Mouse (Mus musculus) kidney, postnatal 25 days (tissue): ENCODE results near the gene Immp1l.

Experiments
- DNase-seq, 2 experiments: peaks; one replicate each; pipeline ENCODE4 v3.0.0; 2021; ENCODE audit warnings: mixed read lengths in 2 of 2

The Immp1l gene

DNA sequence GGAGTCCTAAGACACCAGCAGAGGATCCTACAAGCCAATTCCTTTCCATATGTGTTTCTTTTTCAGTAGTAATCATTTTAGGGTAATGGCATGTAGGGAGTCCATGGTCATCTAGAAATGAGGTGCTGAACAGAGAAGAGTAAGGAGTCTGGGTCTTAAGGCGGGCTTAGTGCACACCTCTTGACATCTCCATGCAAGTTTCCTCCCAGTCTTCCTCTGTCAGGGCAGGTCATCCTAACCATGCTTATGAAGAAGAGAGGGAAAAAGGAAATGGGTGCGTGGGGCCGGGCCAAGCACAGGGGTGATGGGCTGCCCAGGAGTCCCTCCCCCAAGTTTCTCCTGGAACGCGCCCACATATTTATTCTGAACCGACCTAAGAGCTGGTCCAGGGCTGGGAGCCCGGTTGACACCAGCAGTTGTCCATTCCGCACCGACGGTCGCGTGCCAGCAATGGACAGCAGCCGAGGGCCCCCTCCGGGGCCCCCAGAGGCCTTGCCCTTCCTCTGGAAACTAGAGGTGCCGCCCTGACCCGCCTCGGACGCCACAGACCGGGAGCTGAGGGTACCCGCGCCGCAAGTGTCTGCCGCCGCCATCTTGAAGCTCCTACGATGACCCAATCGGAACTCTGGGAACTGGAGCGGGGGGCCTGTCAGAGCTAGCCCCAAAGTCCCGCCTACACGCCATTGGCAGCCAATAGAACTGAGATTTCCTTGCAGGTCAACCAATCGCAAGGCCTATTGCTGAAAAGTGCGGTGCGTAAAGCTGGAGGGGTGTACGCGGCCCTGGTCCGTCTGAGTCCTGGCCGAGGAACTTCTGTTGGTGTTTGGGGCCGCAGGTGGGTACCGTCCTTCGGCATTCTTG, at the start of gene Immp1l, which contains the start of gene Elp4:
Gene Immp1l (plus strand): TSS at position 743 of the 861 bp plus-strand sequence.
Gene Elp4 (minus strand): TSS at position 669 of the 861 bp plus-strand sequence.
- peak; percentile 97 to 98 for DNase-seq

- DNase-seq: peak in 1 of 2 experiments; percentile 41
Observed at GRCm38 (mm10) chr2:105854740-105855139, 49.7 kb upstream of the Immp1l start.

DNA sequence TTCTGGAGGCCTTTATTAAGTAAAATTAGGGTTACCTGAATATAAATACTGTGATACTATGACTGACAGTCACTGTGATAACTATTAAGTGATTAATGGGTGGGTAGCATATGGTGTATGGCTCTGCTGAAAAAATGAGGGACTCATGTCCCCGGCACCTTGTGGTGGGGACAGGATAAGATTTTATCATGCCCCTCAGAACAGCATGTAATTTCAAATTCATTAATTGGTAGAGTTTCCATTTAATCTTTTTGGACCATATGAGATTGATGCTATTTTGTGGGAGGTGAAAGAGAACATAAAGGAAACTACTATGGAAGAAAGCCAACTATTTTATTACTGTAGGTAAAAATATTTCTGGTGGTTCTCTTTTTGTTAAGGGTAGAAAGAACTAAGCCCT, 31.0 kb upstream of the Immp1l start:
- no peak for DNase-seq

DNA sequence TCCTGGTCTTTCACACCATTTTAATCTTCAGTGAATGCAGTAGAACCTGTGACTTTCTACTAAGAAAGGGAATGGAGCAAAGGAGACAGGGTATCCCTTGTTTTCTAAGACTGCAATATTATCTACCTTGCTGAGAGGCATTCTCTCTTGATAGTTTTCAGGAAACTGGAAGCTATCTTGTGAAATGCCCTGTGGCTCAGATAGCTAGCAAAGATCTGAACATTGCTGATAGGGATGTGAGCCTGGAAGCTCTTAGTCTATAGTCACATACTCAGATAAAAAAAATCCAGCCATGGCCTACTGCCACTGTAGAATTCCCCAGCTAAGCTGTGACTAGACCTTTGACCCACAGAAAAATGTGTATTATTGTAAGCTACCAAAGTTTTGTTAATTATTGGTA, 13.6 kb upstream of the Immp1l start:
- no peak for DNase-seq

DNA sequence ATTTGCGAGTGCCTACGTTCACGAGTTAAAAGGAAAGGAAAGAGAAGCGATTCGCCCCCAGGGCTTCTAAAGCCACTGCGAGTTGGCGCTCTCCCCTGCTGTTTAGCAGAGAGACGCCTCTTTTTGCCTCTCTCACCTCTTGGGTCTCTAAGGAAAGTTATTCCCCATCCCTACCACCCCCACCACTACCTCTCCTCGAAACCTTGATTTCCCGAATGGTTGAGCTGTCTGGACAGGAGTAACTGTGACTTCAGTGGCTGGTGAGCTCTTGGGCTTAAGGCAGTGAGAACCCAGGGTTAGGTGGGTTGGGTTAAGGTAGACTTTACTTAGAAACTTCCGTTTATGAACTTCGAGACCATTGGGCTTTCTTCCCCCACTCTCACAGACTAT, 314 bp downstream of the Immp1l start:
- DNase-seq: no peak

DNA sequence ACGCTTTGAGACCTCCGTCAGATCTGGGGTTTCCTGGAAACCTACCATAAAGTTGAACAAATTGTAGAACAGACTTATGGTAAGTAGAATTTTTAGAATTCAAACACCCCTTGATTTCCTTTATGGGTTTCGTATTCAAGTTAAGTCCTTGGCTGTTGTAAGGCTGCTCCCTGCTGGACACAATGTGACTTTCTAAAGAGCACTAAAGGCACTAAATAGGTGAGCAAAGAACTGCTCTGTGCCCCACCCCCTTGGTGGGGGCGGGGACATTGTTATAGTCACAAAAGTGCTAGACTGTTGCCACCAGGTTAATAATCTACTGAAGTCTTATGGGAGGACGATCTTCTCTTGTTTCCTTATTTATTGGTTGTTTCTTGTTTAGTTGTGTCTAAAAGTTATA, 3.9 kb downstream of the Immp1l start:
- DNase-seq: peak; percentile 53 to 57

DNA sequence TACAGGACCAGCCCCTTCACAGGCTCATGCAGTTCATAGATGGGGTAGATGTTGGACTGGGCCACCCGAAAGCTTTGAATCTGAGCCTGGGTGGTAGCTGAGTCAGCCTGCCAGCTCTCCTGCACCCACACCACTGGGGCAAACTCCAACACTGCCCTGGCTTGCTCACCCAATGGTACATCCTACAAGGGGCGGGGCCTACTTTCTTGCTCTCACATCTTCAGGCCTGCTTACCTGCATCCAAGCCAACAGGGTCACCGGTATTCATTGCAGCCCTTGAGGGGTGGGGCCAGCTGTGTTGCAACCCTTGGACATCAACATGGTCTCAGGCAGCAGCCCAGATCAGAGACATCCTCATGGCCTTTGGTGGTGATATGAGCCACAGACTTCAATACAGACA, 6.2 kb downstream of the Immp1l start:
- peak; percentile 47 to 61 for DNase-seq

GRCm38 (mm10) chr2:105913655-105914366, 9.4 kb downstream of the Immp1l start:
- DNase-seq: no peak

GRCm38 (mm10) chr2:105916671-105917070, 12.2 kb downstream of the Immp1l start:
- no peak for DNase-seq

DNA sequence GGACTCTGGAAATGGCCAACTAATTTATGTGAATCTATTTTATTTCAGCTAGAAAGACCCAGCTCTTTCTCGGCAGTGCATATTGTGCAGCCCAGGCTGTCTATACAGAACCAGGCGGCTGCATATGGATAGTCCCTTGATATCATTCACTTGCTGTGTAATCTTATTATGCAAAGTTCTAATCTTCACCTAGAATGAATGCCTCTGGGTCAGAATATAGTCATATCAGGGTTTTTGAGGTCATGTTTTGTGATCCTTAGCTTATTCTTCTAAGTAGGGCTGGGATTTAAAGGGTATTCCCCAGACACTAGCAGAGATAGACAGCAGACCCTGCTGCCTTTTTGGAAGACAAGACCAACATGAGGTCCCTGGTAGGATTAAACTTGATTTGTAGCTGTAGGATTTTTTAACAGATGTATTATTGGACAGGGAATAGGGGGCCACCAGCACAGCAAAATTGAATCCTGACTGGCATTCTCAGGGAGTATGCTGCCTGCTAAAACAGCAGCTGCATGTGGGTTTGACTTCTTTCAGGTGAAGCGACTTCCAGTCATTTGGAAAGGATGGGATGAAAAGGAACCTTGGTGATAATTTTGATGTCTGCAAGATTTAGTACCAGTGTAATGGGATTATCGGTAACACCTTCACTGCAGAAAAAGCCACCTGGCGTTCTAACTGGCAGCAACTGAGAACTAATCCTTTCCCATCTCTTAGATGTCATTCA, 13.3 kb downstream of the Immp1l start:
- no peak for DNase-seq

DNA sequence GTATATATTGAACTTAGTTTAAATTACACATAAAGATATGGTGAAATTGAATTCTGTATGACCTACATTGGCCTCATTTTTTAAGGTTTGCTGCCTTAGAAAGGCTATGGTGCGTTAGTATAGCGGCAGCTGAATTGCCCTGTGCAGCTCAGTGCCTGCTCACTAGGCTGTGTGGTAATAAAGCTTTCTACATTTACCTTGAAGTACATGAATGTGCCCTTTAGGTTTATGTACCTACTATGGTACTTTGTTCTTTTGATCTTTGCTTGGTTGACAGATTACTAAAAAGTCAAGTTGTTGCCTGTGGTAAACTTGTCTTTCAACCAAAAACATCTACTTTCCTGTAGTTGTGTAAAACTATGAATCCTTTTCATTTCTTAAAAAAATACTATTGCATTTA, 45.7 kb downstream of the Immp1l start:
- DNase-seq: no peak

- no peak for DNase-seq
Observed at GRCm38 (mm10) chr2:105951350-105951940, 47.0 kb downstream of the Immp1l start.

DNA sequence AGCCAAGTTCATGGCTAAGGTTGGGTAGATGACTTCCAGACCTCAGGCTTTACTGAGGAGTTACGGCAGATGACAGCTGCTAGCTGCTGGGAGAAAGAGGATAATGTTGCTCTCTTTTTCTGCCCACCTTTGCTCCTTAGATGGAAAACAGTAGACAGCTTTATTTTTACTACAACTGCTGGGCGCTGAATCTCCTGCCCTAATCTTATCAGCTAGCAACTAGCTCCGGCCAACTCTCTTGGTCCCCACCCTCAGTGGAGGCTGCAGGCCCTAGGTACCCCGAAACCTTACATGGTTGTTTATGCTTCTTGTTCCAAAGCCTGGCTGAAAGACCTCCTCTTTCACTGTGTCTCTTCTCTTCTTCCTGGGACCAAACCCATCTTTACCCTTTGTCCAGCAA, 49.4 kb downstream of the Immp1l start:
- DNase-seq: no peak

- DNase-seq: no peak
Observed at GRCm38 (mm10) chr2:105963447-105963846, 59.0 kb downstream of the Immp1l start.

- no peak for DNase-seq
Observed at GRCm38 (mm10) chr2:105973941-105974340, 69.5 kb downstream of the Immp1l start.

DNA sequence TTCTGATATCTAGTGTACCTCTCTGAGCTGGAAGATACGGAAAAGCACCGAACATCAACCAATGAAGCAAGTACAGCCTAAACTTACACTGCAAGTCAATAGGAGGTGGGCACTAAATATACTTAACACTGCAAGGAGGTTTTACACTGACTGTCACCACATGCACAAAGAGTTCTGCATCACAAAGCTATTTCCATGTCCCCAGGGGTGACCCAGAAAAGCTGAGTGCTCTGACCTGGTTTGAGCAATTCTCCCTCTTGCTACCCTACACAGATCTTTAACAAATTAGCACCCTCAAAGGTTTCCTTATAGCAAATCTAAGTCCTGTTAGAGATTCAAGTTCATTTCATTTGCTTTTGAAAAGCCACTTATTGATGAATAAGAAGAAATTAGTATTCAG, 73.6 kb downstream of the Immp1l start:
- DNase-seq: no peak

DNA sequence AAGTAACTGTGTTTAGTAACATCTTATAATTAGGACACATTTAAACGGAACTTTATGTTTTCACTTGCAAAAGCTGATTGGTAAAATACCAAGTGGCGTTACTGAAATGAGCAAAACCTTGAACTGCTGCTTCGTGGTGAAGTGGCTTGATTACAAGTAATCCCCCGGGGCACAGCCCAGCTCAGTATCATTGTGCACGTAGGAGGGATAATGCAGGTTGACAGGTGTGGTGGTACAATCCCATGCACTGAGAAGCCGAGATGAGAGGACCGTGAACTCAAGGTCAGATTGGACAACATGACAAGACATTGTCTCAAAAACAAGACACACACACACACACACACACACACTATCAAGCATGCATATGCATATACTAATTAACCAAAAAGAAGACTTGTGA, 80.8 kb downstream of the Immp1l start:
- DNase-seq: no peak

- no peak for DNase-seq
Observed at GRCm38 (mm10) chr2:105987131-105987530, 82.7 kb downstream of the Immp1l start.

DNA sequence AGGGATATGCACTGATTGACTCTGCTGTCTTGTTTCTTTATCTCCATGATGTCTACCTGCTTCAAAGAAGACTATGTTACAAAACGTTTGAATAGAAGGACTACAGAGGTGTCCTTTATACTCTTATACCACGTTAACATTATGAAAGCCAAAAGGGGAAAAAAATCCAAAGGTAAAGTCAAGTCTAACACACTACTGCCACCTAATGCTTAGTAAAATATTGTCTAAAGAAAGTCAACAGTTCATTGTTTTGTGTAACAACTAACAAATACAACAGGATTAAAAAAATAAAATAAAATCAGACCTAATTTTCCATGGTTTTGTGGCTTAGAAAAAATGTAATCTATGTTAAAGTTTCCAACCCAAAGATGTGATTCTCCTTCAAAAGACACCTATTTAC, 83.6 kb downstream of the Immp1l start:
- no peak for DNase-seq

DNA sequence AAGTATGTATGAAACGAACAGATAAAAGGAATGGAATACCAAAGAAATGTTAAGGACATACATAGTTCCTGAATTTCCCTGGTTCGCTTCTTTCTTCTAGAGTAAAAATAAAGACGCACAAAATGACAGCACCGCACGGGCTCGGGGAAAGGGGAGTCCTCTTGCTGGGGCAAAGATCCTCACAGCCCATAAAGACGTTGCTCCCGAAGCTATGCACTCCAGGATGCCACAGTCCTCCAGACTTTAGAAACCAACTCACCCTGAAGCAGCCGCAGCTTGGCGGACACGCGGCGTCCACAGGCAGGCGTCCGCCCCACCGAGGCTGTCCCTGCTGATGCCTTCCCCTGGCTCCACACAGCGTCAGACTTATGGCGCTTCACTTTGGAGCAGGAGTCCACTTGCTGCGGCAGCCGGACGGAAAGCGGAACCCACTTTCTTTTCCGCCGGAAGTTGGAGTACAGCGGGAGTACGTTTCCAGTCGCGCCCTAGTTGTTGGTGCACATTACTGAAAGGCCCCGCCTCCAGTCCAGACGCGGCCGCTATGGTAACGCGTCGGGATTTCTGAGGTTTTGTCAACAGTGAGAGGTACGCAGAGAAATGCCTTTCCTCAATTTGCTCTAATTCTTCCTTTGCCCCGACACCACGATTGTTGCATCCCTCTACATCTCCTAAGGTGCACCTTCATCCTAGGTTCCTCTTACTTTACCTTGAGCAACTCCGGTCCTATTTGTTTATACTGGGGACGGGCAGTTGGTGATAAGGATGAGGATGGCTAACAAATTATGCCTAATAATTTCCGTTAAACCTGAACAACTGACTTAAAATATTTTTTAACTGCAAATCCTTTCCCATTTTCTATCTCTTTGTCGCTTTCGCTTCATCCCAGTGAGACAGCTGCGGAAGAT, 98.6 kb downstream of the Immp1l start, which contains the start of gene Dnajc24:
Gene Dnajc24 (minus strand): TSS at position 715 of the 905 bp plus-strand sequence.
- peak; percentile 90 to 92 for DNase-seq

DNA sequence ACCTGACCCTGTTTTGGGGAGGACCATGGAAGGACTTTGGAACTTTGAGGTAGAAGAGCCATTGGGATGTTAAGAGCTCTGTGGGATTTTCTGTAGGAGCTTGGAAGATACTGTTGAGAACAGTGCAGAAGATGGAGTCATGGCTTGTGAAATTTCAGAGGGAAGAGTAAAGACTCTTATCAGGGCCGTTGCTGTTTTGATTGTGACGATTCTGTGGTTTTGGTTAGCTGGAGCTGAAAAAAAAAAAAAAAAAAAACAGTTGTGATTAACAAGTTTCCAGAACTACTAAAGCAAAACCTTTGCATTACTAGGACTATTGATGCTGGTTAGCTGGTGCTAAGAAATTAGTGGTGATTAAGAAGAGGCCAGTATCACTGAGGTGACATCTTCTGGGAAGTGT, 104.0 kb downstream of the Immp1l start:
- DNase-seq: no peak
